Mouse (Mus musculus) splenic B cell, adult 2 months (primary cell): Measurements from ENCODE around the gene Fbxl5.

Experiments used
- DNase-seq: peaks from one replicate; pipeline ENCODE4 v3.0.0-alpha.2; 2011; ENCODE audit warnings: low read depth, low spot score
- H3K27me3 ChIP-seq: 2 replicates; pipeline ENCODE4 v1.6.1; 2012; ENCODE audit warnings: mild to moderate bottlenecking, low read length, moderate library complexity, mixed read lengths; ENCODE audit not compliant: control insufficient read depth, poor library complexity, insufficient read depth, severe bottlenecking
- H3K36me3 ChIP-seq: 2 replicates; pipeline ENCODE4 v1.6.1; 2012; ENCODE audit warnings: mild to moderate bottlenecking, low read length, moderate library complexity, mixed read lengths; ENCODE audit not compliant: control insufficient read depth, poor library complexity, insufficient read depth, severe bottlenecking

Fbxl5 gene

GRCm38 (mm10) chr5:43781977-43782930, 39.2 kb downstream of the Fbxl5 start:
- Histone ChIP-seq H3K36me3 (no peaks in the 10 kb centered on the region), H3K27me3 (no peaks in the 10 kb centered on the region)
- DNase-seq: peak; percentile 87

GRCm38 (mm10) chr5:43781423-43781976, 39.9 kb downstream of the Fbxl5 start:
- H3K36me3 ChIP-seq: no peaks in the 10 kb centered on the region
- no peaks in the 10 kb centered on the region for H3K27me3 ChIP-seq
- peak; percentile 26 for DNase-seq

GRCm38 (mm10) chr5:43778583-43778982, 42.9 kb downstream of the Fbxl5 start:
- H3K27me3 ChIP-seq: no peaks in the 10 kb centered on the region
- H3K36me3 ChIP-seq: no peaks in the 10 kb centered on the region
- no peak for DNase-seq

GRCm38 (mm10) chr5:43776993-43777392, 44.4 kb downstream of the Fbxl5 start:
- DNase-seq: no peak
- H3K36me3 ChIP-seq: no peaks in the 10 kb centered on the region
- H3K27me3 ChIP-seq: no peaks in the 10 kb centered on the region

- DNase-seq: no peak
- no peaks in the 10 kb centered on the region for H3K27me3 ChIP-seq
- H3K36me3 ChIP-seq: no peaks in the 10 kb centered on the region
Observed at GRCm38 (mm10) chr5:43776407-43776806, 45.0 kb downstream of the Fbxl5 start.

- DNase-seq: peak; percentile 67
- no peaks in the 10 kb centered on the region for H3K27me3 ChIP-seq
Observed at GRCm38 (mm10) chr5:43771555-43771954, 49.9 kb downstream of the Fbxl5 start.

GRCm38 (mm10) chr5:43770618-43771354, 50.7 kb downstream of the Fbxl5 start:
- no peaks in the 10 kb centered on the region for H3K27me3 ChIP-seq
- H3K36me3 ChIP-seq: peaks cover 4% of the 10 kb centered on the region; the same call in 1 of the 2 replicates
- DNase-seq: peak; percentile 54

More at GRCm38 (mm10) chr5:43771555-43771954, 49.9 kb downstream of the Fbxl5 start:
- H3K36me3 ChIP-seq: peaks cover 4% of the 10 kb centered on the region; the same call in 1 of the 2 replicates

GRCm38 (mm10) chr5:43749092-43749491, 72.3 kb downstream of the Fbxl5 start:
- H3K27me3 ChIP-seq: no peaks in the 10 kb centered on the region; the same call in 1 of the 2 replicates
- peak; percentile 16 for DNase-seq
- H3K36me3 ChIP-seq: peaks cover 3% of the 10 kb centered on the region; the same call in 1 of the 2 replicates

- H3K36me3 ChIP-seq: peaks cover 3% of the 10 kb centered on the region; the same call in 1 of the 2 replicates
- DNase-seq: no peak
- no peaks in the 10 kb centered on the region; the same call in 1 of the 2 replicates for H3K27me3 ChIP-seq
Observed at GRCm38 (mm10) chr5:43748039-43748438, 73.4 kb downstream of the Fbxl5 start.

GRCm38 (mm10) chr5:43745156-43745555, 76.3 kb downstream of the Fbxl5 start:
- Histone ChIP-seq H3K36me3 (peaks cover 3% of the 10 kb centered on the region; the same call in 1 of the 2 replicates), H3K27me3 (no peaks in the 10 kb centered on the region)
- no peak for DNase-seq

- no peak for DNase-seq
- H3K36me3 ChIP-seq: peaks cover 3% of the 10 kb centered on the region; the same call in 1 of the 2 replicates
- H3K27me3 ChIP-seq: no peaks in the 10 kb centered on the region
Observed at GRCm38 (mm10) chr5:43744187-43744586, 77.3 kb downstream of the Fbxl5 start.

GRCm38 (mm10) chr5:43732381-43732780, 89.1 kb downstream of the Fbxl5 start:
- no peak for DNase-seq
- no peaks in the 10 kb centered on the region for H3K27me3 ChIP-seq
- no peaks in the 10 kb centered on the region for H3K36me3 ChIP-seq

- DNase-seq: no peak
- H3K36me3 ChIP-seq: no peaks in the 10 kb centered on the region
- H3K27me3 ChIP-seq: no peaks in the 10 kb centered on the region
Observed at GRCm38 (mm10) chr5:43728375-43729165, 92.9 kb downstream of the Fbxl5 start.

GRCm38 (mm10) chr5:43723830-43724229, 97.6 kb downstream of the Fbxl5 start:
- Histone ChIP-seq H3K36me3 (no peaks in the 10 kb centered on the region), H3K27me3 (no peaks in the 10 kb centered on the region)
- no peak for DNase-seq
